Mouse (Mus musculus) forebrain, embryonic 16.5 days (tissue): ENCODE measurements at regions not wholly inside any gene's neighbourhood (a gene's known extent, or its start where the extent isn't known, plus 50 kb on each side); places are given as distances from the start of the nearest gene placed in this dataset.

Experiments
- ATAC-seq: fragments of 200-750 bp; cut with Nextera tagmentation; 2 replicates; pipeline ENCODE4 v1.8.0; 2017; ENCODE audit warnings: mild to moderate bottlenecking, moderate library complexity
- H3K27ac ChIP-seq: fragments of 300-500 bp; sonication (generic); 2 replicates; pipeline ENCODE4 v1.5.1; 2014; ENCODE audit warnings: low read length, control low read depth
- H3K27me3 ChIP-seq: fragments of 300-500 bp; sonication (generic); replicated peaks from 2 replicates; pipeline ENCODE4 v1.6.1; 2014; ENCODE audit warnings: low read length; ENCODE audit not compliant: control insufficient read depth, insufficient read depth
- H3K36me3 ChIP-seq: fragments of 300-500 bp; sonication (generic); 2 replicates; pipeline ENCODE4 v1.6.1; 2014; ENCODE audit not compliant: control insufficient read depth, insufficient read depth
- H3K4me1 ChIP-seq: fragments of 300-500 bp; sonication (generic); replicated peaks from 2 replicates; pipeline ENCODE4 v1.6.1; 2014; ENCODE audit warnings: low read length; ENCODE audit not compliant: control insufficient read depth, insufficient read depth
- H3K4me2 ChIP-seq: fragments of 300-500 bp; sonication (generic); 2 replicates; pipeline ENCODE4 v1.6.1; 2014; ENCODE audit warnings: mild to moderate bottlenecking, low read length, control low read depth
- H3K4me3 ChIP-seq: fragments of 300-500 bp; sonication (generic); replicated peaks from 2 replicates; pipeline ENCODE4 v1.5.1; 2014; ENCODE audit warnings: mild to moderate bottlenecking, low read length, control low read depth
- H3K9ac ChIP-seq: fragments of 300-500 bp; sonication (generic); replicated peaks from 2 replicates; pipeline ENCODE4 v1.6.1; 2014; ENCODE audit warnings: low read depth, low read length, control low read depth
- H3K9me3 ChIP-seq: fragments of 300-500 bp; sonication (generic); 2 replicates; pipeline ENCODE4 v1.6.1; 2016; ENCODE audit warnings: low read length; ENCODE audit not compliant: control insufficient read depth
- WGBS: fragments of 180-500 bp; shearing (Covaris S2); extraction: QIAGEN DNeasy Blood & Tissue Kit; methylation state at CpG from one replicate; pipeline ENCODE4 v1.1.7; 2014; 5-methylcytosine and 5-hydroxymethylcytosine counted together

GRCm38 (mm10) chr15:62268189-62268588, 1345.4 kb upstream of the A1bg start:
- no peak overlapping the region for H3K4me3 ChIP-seq
- H3K9me3 ChIP-seq, result no peaks in the 10 kb centered on the region
- no peaks in the 10 kb centered on the region for H3K4me1 ChIP-seq
- H3K27me3 ChIP-seq, result no peaks in the 10 kb centered on the region
- no peak overlapping the region for H3K9ac ChIP-seq
- ATAC-seq, result no peak
- H3K36me3 ChIP-seq, result no peaks in the 10 kb centered on the region
- no peak overlapping the region for H3K4me2 ChIP-seq
- H3K27ac ChIP-seq, result no peak overlapping the region
- WGBS, result 77% methylated on average over 2 of the region's 2 CpGs

- H3K4me2 ChIP-seq, result no peak overlapping the region
- 79% methylated on average over 6 of the region's 6 CpGs for WGBS
Observed at GRCm38 (mm10) chr15:62267536-62267935, 1344.7 kb upstream of the A1bg start.

GRCm38 (mm10) chr15:62266025-62266424, 1343.2 kb upstream of the A1bg start:
- Histone ChIP-seq H3K4me3 (no peak overlapping the region), H3K9ac (no peak overlapping the region), H3K36me3 (no peaks in the 10 kb centered on the region), H3K27ac (no peak overlapping the region), H3K27me3 (no peaks in the 10 kb centered on the region), H3K9me3 (no peaks in the 10 kb centered on the region), H3K4me1 (no peaks in the 10 kb centered on the region), H3K4me2 (no peak overlapping the region)
- 88% methylated on average over 6 of the region's 6 CpGs for WGBS
- no peak for ATAC-seq

More at GRCm38 (mm10) chr15:62267536-62267935, 1344.7 kb upstream of the A1bg start:
- Histone ChIP-seq H3K9me3 (no peaks in the 10 kb centered on the region), H3K4me1 (no peaks in the 10 kb centered on the region), H3K36me3 (no peaks in the 10 kb centered on the region), H3K4me3 (no peak overlapping the region), H3K27ac (no peak overlapping the region), H3K27me3 (no peaks in the 10 kb centered on the region), H3K9ac (no peak overlapping the region)
- no peak for ATAC-seq

- no peak overlapping the region for H3K4me3 ChIP-seq
- H3K4me2 ChIP-seq, result no peak overlapping the region
- H3K9me3 ChIP-seq, result no peaks in the 10 kb centered on the region
- H3K36me3 ChIP-seq, result no peaks in the 10 kb centered on the region
- 79% methylated on average over 4 of the region's 4 CpGs for WGBS
- no peaks in the 10 kb centered on the region for H3K4me1 ChIP-seq
- ATAC-seq, result no peak
- no peak overlapping the region for H3K27ac ChIP-seq
- H3K27me3 ChIP-seq, result no peaks in the 10 kb centered on the region
- H3K9ac ChIP-seq, result no peak overlapping the region
Observed at GRCm38 (mm10) chr15:62265484-62265937, 1342.7 kb upstream of the A1bg start.

- H3K4me2 ChIP-seq, result no peak overlapping the region
- no peak for ATAC-seq
- no peaks in the 10 kb centered on the region for H3K36me3 ChIP-seq
- H3K4me3 ChIP-seq, result no peak overlapping the region
- WGBS, result 89% methylated on average over 1 of the region's 1 CpGs
- no peak overlapping the region for H3K27ac ChIP-seq
- H3K9me3 ChIP-seq, result no peaks in the 10 kb centered on the region
- H3K27me3 ChIP-seq, result no peaks in the 10 kb centered on the region
- no peak overlapping the region for H3K9ac ChIP-seq
- H3K4me1 ChIP-seq, result no peaks in the 10 kb centered on the region
Observed at GRCm38 (mm10) chr15:62264966-62265365, 1342.2 kb upstream of the A1bg start.

GRCm38 (mm10) chr15:62264183-62264582, 1341.4 kb upstream of the A1bg start:
- no peaks in the 10 kb centered on the region for H3K36me3 ChIP-seq
- H3K27me3 ChIP-seq, result no peaks in the 10 kb centered on the region
- H3K4me1 ChIP-seq, result no peaks in the 10 kb centered on the region
- no peak overlapping the region for H3K9ac ChIP-seq
- H3K4me3 ChIP-seq, result no peak overlapping the region
- ATAC-seq, result no peak
- no peak overlapping the region for H3K4me2 ChIP-seq
- no peaks in the 10 kb centered on the region for H3K9me3 ChIP-seq
- no peak overlapping the region for H3K27ac ChIP-seq
- 97% methylated on average over 1 of the region's 1 CpGs for WGBS

- Histone ChIP-seq H3K4me2 (no peak overlapping the region), H3K27ac (no peak overlapping the region), H3K4me1 (peaks cover 8% of the 10 kb centered on the region; the same call in 1 of the 2 replicates), H3K9ac (no peak overlapping the region), H3K36me3 (no peaks in the 10 kb centered on the region), H3K27me3 (no peaks in the 10 kb centered on the region), H3K4me3 (no peak overlapping the region), H3K9me3 (no peaks in the 10 kb centered on the region)
- ATAC-seq, result no peak
- WGBS, result 96% methylated on average over 5 of the region's 5 CpGs
Observed at GRCm38 (mm10) chr15:62262487-62262886, 1339.7 kb upstream of the A1bg start.

GRCm38 (mm10) chr15:62261520-62261919, 1338.7 kb upstream of the A1bg start:
- ATAC-seq, result no peak
- Histone ChIP-seq H3K4me3 (no peak overlapping the region), H3K9ac (no peak overlapping the region), H3K27me3 (no peaks in the 10 kb centered on the region), H3K9me3 (no peaks in the 10 kb centered on the region), H3K36me3 (no peaks in the 10 kb centered on the region), H3K4me1 (peaks cover 8% of the 10 kb centered on the region; the same call in 1 of the 2 replicates), H3K4me2 (no peak overlapping the region), H3K27ac (no peak overlapping the region)
- 94% methylated on average over 2 of the region's 2 CpGs for WGBS

- Histone ChIP-seq H3K4me3 (no peak overlapping the region), H3K36me3 (no peaks in the 10 kb centered on the region), H3K4me1 (peaks cover 8% of the 10 kb centered on the region; the same call in 1 of the 2 replicates), H3K27ac (no peak overlapping the region), H3K9ac (no peak overlapping the region), H3K9me3 (no peaks in the 10 kb centered on the region), H3K27me3 (no peaks in the 10 kb centered on the region), H3K4me2 (no peak overlapping the region)
- WGBS, result 81% methylated on average over 5 of the region's 5 CpGs
- ATAC-seq, result no peak
Observed at GRCm38 (mm10) chr15:62258611-62259010, 1335.8 kb upstream of the A1bg start.

- H3K27ac ChIP-seq, result no peak overlapping the region
- H3K27me3 ChIP-seq, result no peaks in the 10 kb centered on the region
- peaks cover 8% of the 10 kb centered on the region; the same call in 1 of the 2 replicates for H3K4me1 ChIP-seq
- WGBS, result 7% methylated on average over 3 of the region's 3 CpGs
- H3K4me2 ChIP-seq, result no peak overlapping the region
- ATAC-seq, result peak; percentile 91
- H3K36me3 ChIP-seq, result no peaks in the 10 kb centered on the region
- H3K4me3 ChIP-seq, result no peak overlapping the region
- no peaks in the 10 kb centered on the region for H3K9me3 ChIP-seq
- H3K9ac ChIP-seq, result no peak overlapping the region
Observed at GRCm38 (mm10) chr15:62257955-62258354, 1335.1 kb upstream of the A1bg start.
